Mouse (Mus musculus) adrenal gland, adult 10 weeks (tissue): ENCODE results near the gene Olig1. TPM values are rescaled to one million over a fixed set of nuclear protein-coding genes. Genes with fewer than 3 reads are reported as not detected.

Source experiments
- polyA plus RNA-seq: library from polyadenylated mRNA; stranded (reverse); fragments of 350-450 nt; fragmentation: Illumina TruSeq; extraction: RNeasy Lipid Tissue Mini Kit (QIAGEN cat#74804); gene quantifications from one replicate; pipeline ENCODE4 v1.2.3, GENCODE M21; 2014; ENCODE audit warnings: low read depth, low replicate concordance

Olig1 gene
- polyA plus RNA-seq, result not detected

GRCm38 (mm10) chr16:91269468-91270211 lies at the start of gene Olig1:
Gene Olig1, plus strand, starts transcription at chr16:91269772.

GRCm38 (mm10) chr16:91225233-91226037 lies 44.1 kb upstream of the Olig1 start, which contains the start of gene Olig2:
Gene Olig2, plus strand, starts transcription at chr16:91225457.

Other genes starting within 250 kb of the Olig1 start
- 90.0 TPM for gene Paxbp1, start 225.2 kb upstream of the Olig1 start, polyA plus RNA-seq
- not detected for gene 4932438H23Rik, start 174.7 kb upstream of the Olig1 start, polyA plus RNA-seq
- not detected for gene Olig2, start 44.3 kb upstream of the Olig1 start, polyA plus RNA-seq
- 175 TPM for gene Ifnar2, start 103.0 kb downstream of the Olig1 start, polyA plus RNA-seq
- 8.1 TPM for gene Gm21970, start 121.9 kb downstream of the Olig1 start, polyA plus RNA-seq
- gene Il10rb, start 136.4 kb downstream of the Olig1 start, polyA plus RNA-seq, result 275 TPM
- gene Ifnar1, start 215.5 kb downstream of the Olig1 start, polyA plus RNA-seq, result 122 TPM